Mouse (Mus musculus) ES-CJ7 (cell line): ENCODE data around the gene Cpm.

Experiments used
- DNase-seq: peaks from one replicate; pipeline ENCODE4 v3.0.0; 2011; ENCODE audit warnings: low read depth, low spot score

Cpm gene

DNA sequence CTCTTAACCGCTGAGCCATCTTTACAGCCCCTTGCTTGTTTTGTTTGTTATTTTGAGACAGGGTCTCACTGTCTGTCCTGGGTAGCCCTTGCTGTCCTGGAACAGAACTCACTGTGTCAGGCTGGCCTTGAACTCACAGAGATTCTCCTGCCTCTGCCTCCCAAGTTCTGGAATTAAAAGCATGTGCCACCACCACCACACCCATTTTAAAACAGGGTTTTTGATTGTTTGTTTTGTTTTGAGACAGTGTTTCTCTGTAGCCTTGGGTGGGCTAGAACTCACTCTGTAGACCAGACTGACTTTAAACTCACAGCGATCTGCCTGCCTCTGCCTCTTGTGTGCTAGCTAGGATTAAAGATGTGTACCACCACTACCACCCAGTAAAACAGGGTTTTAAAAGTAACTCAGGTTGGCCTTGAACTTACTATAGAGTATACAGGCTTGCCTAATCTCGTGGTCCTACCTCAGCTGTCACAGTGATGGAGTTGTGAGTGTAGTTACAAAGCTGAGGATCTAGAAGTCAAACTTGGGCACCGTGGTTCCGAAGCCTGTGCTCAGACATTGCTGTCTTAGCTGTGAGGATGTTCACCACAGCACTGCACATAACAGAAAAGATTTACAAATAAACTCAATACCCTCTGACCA, 4.4 kb downstream of the Cpm start:
- DNase-seq, result no peak

DNA sequence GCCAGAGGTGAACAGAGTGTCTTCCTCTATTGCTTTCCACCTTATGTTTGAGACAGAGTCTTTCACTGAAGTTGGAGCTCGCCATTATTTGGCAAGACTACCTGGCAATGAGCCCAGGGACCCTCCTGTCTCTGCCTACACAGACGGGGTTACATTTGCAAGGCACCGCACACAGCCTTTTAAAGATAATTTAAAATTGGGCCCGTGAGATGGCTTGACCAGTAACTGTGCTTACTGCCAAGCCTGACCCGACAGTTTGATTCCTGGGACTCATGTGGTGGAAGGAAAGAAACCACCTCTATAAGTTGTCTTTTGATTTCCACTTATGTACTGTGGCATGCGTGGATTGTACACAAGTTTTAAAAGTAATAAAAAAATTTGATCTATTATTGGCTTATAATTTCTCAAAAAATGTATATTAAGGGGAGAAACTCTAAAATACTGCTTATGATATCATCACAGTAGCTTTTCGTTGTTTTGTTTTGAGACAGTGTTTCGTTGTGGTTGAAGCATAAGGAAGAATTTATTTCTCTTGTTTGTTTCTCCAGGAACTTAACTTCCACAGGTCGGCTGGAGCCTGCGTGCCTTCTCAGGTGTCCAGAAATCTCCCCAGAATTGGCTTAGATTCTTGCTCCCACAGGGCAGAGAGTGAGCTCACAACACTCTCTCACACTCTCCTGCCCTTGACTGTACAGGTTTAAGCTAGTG, 5.2 kb downstream of the Cpm start:
- no peak for DNase-seq

DNA sequence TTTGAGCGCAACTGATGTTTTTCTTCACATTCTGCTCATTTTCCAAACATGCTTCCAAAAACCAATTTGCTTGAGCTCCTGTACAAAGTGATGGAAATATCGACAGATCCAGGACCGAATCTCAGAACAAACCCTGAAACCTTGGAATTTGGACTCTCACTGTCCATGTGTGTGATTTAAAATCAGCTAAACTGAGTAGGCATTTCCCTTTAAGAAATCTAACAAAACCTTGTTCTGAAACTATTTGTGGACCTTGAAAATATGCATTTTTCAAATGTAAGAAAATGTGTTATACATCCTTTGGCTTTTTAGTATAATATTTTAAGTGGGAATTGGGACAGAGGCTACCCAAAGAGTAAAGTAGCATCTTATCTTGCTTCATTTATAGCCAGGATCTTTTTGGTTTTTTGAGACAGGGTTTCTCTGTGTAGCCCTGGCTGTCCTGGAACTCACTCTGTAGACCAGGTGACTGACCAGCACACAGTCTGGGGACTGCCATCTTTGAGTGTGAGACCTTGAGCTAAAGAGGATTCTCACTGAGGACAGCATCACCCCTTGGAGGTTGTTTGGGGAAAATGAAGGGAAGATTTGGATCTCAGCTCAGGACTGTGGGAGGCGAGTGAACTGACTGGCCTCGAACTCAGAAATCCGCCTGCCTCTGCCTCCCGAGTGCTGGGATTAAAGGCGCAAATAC, 5.9 kb downstream of the Cpm start:
- no peak for DNase-seq

DNA sequence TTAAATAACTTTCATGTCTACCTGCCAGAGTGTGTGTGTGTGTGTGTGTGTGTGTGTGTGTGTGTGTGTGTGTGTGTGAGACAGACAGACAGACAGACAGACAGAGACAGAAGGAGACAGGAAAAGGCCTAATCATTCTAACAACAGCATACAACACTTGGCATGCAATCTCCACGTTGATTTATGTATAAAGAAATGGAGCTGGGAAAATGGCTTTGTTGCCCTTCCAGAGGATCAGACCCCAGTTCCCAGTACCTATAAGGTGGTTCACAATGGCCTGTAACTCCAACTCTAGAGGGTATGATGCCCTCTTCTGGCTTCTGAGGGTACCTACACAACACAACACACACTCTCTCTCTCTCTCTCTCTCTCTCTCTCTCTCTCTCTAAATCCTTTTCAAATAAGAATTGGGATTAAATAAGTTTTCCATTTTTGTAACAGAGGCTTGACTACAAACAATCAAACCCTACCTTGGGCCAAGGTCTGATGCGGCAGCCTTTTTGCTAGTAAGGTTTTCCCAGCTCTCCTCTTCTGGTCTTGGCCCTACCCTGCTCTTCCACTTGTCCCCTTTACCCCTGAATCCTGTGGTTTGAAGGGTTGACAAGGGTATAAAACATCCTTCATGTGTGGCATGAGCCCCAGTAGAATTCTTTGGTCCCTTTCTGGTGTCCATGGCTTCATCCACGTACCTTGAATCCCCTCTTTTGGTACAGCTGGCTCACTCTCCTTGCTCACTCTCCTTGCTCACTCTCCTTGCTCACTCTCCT, 6.7 kb downstream of the Cpm start:
- DNase-seq, result no peak

DNA sequence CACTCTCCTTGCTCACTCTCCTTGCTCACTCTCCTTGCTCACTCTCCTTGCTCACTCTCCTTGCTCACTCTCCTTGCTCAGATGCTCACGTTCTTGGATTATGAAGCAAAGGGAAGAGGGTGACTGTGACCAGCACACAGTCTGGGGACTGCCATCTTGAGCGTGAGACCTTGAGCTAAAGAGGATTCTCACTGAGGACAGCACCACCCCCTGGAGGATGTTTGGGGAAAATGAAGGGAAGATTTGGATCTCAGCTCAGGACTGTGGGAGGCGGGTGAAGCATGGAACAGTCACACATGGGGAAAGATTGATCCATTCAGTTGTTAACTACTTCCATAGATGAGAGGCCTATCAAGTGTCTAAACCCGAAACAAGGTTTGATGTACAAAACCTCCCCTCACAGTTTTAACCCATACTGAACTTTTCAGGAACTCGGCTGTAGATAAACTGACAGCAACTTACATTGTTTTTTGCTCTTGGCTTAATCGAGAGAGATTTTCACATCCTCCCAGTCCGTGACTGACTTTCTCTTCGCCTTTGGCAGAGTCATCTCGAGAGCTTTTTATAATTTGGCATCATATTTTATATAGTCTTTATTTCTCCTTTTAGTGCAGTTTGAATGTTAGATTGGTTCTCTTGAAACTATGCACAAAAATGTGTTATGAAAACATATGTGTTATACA, 7.9 kb downstream of the Cpm start:
- DNase-seq, result peak; percentile 56

DNA sequence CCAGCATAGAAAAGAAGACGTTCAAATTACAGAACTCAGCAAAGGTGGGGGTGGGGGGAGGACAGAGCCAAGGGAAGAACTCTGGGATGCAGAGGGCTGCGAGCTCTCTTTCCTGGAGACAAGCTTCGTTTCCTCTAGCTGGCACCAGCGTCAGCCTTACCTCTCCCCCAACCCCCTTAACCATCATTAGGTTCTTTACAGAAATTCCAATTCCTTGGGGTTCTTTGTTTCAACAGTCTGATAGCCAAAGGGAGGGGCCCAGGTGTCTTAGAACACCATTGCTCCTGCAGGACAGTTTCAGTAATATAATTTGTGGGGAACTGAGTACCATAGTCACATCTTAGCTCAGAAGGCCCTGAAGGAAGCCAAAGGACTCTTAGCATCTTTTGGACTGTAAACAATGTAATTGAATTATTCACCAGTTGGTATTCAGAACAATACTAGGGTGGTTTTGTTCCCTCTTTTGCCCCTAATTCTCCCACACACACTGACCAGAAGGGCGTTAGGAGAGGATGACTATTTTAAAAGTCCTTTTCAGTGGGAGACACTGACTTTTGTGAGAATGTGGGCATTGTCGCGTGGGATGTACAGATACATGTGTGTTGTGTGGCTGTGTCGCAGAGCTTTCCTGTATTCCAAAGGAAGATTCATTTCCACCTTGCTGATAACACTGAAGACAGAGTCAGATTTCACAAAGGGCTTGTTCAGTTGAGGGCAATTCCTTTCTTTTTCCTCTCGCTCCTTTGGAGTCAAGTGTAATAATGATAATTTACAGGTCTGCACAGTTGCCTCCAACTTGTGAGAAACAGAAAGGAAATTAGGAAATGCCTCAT, 8.7 kb downstream of the Cpm start:
- no peak for DNase-seq

DNA sequence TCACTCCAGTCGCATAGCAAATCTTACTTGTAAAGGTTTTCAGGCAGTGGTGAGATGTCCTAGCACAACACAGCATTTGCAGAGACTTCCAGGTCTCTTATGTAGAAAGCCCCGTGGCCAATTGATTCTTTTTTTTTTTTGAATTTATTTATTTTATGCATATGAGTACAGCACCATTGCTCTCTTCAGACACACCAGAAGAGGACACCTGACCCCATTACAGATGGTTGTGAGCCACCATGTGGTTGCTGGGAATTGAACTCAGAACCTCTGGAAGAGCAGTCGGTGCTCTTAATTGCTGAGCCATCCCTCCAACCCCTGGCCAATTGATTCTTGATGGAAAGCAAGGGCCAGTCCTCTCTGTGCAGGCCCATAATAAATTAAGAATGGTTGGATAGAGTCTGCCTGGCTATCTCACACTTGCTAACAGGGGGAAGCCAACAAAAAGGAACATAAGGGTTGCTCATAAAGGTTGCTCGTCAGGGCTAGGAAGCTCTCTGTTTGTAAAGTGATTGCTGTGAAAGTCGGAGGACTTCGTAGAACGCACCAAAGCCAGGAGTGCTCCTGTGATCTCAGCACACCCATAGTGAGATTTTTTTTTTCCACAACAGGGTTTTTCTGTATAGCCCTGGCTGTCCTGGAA, 9.4 kb downstream of the Cpm start:
- no peak for DNase-seq

DNA sequence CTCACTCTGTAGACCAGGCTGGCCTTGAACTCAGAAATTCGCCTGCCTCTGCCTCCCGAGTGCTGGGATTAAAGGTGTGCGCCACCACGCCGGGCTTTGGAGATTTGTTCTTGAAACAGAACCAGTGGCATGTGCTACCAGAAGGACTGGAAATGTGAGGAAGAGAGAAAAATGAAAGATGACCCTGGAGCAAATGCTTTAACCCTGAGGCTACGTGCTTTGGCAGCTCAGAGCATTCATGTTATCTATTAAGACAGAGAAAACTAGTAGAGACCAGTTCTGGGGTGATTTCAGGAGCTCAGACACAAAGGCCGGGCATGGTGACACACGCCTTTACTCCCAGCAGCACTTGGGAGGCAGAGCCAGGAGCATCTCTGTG, 9.9 kb downstream of the Cpm start:
- DNase-seq, result no peak

DNA sequence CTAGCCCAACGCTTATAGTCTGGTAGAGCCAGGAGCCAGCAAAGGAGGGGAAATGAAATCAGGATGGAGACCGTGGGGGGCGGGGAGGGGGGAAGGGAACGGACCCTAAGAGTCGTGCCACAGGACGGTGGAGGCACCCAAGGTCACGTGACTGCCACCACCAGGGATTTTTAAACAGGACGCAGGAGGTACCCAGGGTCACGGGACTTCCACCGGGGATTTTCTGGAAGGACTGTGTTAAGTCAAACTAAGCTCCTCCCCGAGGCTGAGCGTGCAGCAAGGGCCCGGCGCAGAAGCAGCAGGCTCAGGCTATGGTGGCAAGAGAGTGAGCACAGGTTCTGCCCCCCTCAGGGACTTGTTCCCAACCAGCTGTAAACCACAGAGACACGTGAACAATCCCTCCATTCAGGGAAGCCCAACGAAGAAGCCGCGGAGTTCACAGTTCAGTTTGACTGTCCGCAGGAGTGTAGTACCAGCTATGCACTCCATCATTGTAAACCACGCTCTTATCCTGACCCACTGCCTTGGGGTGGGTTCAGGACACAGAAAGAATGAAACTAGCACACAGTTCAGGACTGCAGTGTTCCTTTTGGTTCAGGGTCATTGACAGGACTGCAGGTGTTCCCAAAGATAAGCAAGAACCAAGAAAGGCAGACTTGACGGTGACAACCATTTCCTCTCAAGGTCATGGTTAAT, 10.7 kb downstream of the Cpm start:
- peak; percentile 63 for DNase-seq

DNA sequence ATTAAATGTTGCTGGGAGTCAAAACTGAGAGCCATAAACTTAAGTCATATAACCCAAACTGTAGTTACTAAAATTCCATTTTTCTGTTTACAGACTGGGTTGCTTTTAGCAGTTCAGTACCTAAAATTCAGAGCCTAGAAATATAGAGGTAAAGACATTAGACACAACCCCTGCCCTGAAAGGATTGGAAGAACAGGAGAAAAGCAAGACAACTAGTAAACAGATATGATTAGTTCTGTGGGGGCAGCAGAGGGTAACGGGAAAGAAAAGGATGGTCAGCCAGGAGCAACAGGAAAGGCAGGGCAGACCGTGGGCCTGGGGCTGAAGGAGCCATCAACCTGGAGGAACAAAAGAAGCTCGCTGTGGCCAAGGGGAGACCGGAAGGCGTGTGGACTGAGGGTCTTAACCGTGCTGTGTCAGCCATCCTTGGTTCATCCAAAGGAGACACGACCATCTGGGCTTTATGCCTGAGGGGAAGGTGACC, 11.3 kb downstream of the Cpm start:
- DNase-seq, result no peak

DNA sequence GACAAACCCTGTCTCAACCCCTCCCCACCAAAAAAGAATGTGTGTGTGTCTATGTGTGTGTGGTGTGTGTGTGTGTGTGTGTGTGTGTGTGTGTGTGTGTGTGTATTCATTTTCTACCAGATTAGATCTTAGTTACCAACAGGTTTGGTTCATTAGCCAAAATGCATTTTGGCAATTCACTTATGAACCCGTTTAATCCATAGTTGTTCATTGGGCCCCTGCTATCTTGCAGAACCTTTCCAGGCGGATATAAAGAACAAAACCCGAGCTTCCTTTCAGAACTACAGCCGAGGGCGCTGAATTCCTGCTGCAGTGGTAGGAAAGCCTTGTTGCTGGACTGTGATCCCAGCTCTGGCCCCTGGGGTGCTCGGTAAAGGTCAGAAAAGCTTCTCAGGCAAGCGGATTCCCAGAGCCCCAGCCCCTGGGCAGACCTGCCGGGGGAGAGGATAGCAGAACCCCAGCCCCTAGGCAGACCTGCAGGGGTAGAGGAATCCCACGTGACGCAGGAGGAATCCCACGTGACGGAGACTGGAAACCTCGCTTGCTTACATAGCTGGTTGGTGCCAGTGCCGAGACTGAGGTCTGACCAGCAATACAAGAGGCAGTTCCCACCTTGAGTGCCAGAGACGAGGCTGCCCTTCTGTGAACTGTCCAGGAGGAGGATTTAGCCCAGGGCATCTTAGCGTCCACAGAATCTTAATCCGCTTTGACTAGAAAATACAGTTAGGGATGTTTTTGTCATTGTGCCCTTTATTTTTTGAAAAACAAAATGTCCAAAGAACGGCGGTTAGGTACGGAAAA, 12.3 kb downstream of the Cpm start:
- no peak for DNase-seq

DNA sequence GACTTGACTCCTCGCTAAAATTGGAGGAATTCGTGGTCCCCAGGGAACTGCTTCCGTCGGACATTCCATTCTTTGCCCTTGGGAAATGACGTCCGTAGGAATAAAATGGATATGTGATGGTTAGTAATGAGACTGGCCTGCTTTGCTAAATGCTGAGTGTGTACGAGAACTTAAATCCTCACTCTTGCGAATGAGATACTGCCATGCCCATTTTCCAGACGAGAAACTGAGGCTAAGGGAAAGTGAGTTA, 12.8 kb downstream of the Cpm start:
- no peak for DNase-seq

DNA sequence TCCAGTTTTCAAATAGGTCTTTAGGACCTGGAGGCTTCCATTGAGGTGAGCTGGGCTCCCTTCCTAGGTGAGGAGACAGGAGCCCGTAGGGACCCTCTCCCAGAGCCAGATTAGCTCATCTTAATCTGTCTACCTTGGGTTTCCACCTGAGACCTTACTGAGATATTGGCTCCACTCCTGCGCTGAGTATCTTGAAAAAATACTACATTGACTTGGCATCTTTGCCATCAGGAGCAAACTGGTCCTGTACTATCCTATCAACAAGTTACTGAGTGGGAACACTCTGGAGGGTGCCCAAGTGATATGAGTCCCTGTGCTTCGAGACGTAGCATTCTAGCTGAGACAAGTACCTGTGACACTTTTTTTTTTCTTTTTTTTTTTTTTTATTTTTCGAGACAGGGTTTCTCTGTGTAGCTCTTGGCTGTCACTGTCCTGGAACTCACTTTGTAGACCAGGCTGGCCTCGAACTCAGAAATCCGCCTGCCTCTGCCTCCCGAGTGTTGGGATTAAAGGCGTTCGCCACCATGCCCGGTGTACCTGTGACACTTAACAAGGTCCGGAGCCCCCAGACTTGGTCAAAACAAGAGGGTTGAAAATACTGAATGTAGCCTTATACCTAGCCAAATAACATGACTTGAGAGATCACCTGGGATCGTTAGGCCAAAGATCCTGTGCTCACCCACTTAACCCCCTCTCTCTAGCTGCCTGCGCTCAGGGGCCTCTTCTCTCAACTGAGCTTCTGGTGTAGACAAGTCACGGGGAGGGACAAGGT, 13.4 kb downstream of the Cpm start:
- no peak for DNase-seq

DNA sequence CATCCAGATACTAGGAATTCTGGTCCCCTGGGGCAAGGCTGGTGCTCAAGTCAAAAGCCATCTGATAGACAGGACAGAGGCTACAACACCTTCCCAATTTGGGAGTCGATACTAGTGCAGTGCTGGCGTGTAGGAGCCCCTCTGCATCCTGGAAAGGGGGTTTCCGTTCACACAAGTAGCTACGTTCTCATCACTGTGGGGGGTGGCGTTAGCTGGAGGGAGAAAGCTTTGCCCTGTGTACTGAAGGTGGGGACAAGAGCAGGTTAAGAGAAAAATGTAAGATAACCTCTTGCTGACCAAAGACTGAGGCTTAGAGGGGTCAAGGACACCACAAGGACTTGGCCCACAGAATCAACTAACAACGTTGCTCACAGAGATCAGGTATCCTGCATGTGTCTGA, 14.0 kb downstream of the Cpm start:
- no peak for DNase-seq

DNA sequence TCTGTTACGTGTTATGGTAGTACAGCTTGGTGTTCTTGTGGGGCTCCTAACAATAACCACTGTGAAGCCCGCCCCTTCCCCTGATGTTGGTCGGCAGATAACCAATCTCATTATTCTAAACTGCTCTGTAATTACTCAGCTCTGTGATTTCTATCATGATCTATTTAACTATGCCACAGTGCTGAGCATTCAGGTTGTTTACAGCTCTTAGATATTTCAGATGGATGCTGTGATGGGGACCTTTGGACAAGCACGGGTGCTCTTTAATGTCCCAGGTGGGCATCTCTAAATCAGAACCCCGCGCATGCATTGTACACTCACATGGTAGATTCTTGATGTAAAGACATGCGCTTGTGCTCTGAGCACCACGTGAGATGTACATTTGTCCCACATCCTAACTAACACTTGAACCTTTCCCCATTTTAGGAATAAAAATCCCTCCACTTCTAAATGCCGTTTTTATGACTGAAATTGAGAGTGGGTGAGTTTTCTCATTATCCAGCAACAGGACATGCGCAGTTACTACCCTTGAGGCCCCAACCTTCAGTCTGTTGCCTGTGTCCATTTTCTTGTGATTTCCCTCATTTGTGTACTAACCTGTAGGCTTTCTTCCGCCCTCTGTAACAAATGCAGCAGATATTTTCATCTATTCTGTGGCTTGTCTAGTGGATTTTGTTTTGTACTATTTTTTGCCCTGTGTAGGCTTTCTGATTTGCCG, 14.6 kb downstream of the Cpm start:
- DNase-seq, result no peak

DNA sequence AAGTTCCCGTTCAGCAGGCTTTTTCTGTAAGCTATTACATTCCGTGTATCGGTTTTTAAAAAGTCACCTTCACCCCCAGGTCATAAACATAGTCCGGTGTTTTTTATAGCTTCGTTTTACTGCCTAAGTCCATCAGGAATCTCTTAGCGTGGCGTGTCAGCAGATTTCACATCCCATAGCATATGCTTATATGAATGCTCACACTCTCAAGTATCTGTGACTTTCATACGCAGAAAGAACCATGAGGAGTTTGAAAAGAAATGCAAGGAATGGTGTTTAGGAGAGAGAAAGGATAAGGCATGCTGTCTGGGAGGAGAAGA, 15.1 kb downstream of the Cpm start:
- no peak for DNase-seq

DNA sequence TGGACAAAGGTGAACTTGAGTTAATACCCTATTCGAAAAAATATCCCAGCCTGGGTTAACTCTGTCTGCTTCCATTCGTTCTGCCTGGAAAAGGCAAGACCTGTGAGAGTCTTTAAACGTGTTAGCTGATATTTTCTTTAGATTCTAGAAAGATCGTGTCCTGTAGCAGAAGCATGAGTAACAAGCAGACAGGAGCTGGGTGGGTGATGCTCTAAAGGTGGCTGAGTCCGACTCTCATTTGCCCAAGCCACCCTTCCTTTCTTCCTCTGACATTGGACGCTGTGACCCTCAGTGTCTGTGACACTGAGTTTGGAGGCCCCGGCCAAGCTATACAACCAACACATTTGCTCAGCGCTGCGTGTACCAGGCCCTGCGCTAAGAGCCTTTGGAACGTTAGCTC, 15.5 kb downstream of the Cpm start:
- no peak for DNase-seq

DNA sequence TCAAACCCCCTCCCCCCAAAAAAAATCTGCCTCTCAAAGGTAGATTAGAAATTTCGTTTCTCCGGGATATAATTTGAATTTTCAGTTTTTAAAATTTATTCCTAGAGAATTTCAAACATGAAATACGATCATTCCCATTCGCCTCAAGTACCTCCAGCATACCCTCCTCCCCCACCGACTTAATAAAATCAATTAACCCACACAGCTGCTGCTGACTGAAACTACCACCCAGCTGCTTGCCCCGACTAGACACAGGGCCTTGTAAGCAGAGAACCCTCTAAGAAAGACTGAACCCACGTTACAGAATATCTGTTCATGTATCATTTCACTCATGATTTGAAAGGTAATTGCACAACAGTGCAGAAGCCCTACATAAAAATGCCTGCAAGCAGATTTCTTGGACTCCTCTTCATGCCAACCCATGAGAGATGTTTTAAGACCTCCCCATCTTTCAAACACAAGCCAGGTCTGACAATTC, 16.2 kb downstream of the Cpm start:
- DNase-seq, result no peak
